Mouse (Mus musculus) embryonic facial prominence, embryonic 12.5 days (tissue): Measurements from ENCODE around the gene Gm10130. TPM values are rescaled to one million over a fixed set of nuclear protein-coding genes. Genes with fewer than 3 reads are reported as not detected.
"Not testable (repeated sequence)": the region's sequence is repeated elsewhere in the genome, so short reads cannot be mapped to it uniquely, and the experiment has no call there.

Experiments used
- ATAC-seq: fragments of 200-750 bp; cut with Nextera tagmentation; 2 replicates; pipeline ENCODE4 v1.8.0; 2017; ENCODE audit not compliant: insufficient number of reproducible peaks, insufficient read depth, low FRiP score, low TSS enrichment
- H3K27ac ChIP-seq: fragments of 300-500 bp; sonication (generic); 2 replicates; pipeline ENCODE4 v1.5.1; 2016; ENCODE audit warnings: mild to moderate bottlenecking
- H3K27me3 ChIP-seq: fragments of 300-500 bp; sonication (generic); 2 replicates; pipeline ENCODE4 v1.6.1; 2016; ENCODE audit warnings: mild to moderate bottlenecking, moderate library complexity
- H3K36me3 ChIP-seq: fragments of 300-500 bp; sonication (generic); 2 replicates; pipeline ENCODE4 v1.6.1; 2016; ENCODE audit warnings: mild to moderate bottlenecking
- H3K4me1 ChIP-seq: fragments of 300-500 bp; sonication (generic); 2 replicates; pipeline ENCODE4 v1.6.1; 2016
- H3K4me2 ChIP-seq: fragments of 300-500 bp; sonication (generic); replicated peaks from 2 replicates; pipeline ENCODE4 v1.6.1; 2016; ENCODE audit warnings: mild to moderate bottlenecking, moderate library complexity
- H3K4me3 ChIP-seq: fragments of 300-500 bp; sonication (generic); 2 replicates; pipeline ENCODE4 v1.5.1; 2016; ENCODE audit warnings: mild to moderate bottlenecking
- H3K9ac ChIP-seq: fragments of 300-500 bp; sonication (generic); 2 replicates; pipeline ENCODE4 v1.6.1; 2016; ENCODE audit warnings: mild to moderate bottlenecking, moderate library complexity
- H3K9me3 ChIP-seq: fragments of 300-500 bp; sonication (generic); 2 replicates; pipeline ENCODE4 v1.6.1; 2016; ENCODE audit warnings: mild to moderate bottlenecking, moderate library complexity
- WGBS: fragments of 180-500 bp; shearing (Covaris S2); methylation state at CpG from one replicate; pipeline ENCODE4 v1.1.7; 2016; 5-methylcytosine and 5-hydroxymethylcytosine counted together
- polyA plus RNA-seq: library from polyadenylated mRNA; unstranded; fragments of >200 nt; fragmentation: Nextera tagmentation; extraction: Ambion mirVana; gene quantifications from 2 replicates; pipeline ENCODE4 v1.2.1, GENCODE M21; 2016

Gene Gm10130
- 3.6 and 5.4 TPM in 2 replicates for polyA plus RNA-seq

DNA sequence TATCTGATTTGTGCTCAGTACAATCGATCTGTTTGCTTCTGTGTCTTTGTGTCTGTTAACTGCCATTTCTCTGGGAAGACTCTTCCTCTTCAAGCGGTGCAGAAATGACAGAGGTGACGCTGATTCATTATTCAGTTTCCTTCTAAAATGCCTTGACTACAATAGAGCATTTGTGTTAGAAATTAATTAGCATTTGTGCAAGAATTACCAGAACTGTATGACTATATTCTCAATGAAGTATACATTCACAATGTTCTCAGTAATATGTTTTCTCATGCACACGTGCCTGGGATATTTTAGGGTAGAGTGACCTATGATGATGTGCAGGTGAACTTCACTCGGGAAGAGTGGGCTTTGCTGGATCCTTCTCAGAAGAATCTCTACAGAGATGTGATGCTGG lies at the start of gene Gm10130:
Gm10130 (plus strand) TSS at position 301 of the 400 bp plus-strand sequence.
- Histone ChIP-seq H3K27ac (no peak within 1 kb of the TSS), H3K4me3 (no peak within 1 kb of the TSS), H3K27me3 (no peaks in the 10 kb centered on the region), H3K9me3 (peaks cover 33% of the 10 kb centered on the region), H3K9ac (no peak within 1 kb of the TSS), H3K4me2 (no peak within 1 kb of the TSS), H3K36me3 (peaks cover 30% of the 10 kb centered on the region), H3K4me1 (no peaks in the 10 kb centered on the region)
- no peak for ATAC-seq
- WGBS = 91% methylated on average over 5 of the region's 5 CpGs

DNA sequence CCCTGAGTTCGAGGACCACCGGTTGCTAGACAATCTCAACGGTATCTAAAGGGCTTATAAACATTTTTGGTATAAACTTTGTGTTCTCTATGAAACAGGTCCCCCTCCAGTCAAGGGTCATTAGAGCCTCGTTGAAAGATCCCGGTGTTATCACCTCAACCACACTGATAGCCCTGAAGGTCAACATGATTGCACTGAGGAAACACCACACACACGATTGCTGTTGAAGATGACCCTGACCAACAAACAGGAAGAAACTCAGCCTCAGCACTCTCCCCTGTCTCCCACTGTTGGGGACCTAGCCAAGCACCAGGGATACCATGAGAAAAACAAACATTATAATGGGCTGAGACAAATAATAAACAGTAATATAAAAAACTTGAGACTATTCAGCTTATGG lies 29.8 kb upstream of the Gm10130 start:
- H3K9ac ChIP-seq = no peak overlapping the region
- 87% methylated on average over 6 of the region's 6 CpGs for WGBS
- no peak overlapping the region for H3K27ac ChIP-seq
- no peaks in the 10 kb centered on the region for H3K27me3 ChIP-seq
- H3K4me2 ChIP-seq = no peak overlapping the region
- no peaks in the 10 kb centered on the region for H3K4me1 ChIP-seq
- no peak for ATAC-seq
- no peak overlapping the region for H3K4me3 ChIP-seq
- no peaks in the 10 kb centered on the region for H3K9me3 ChIP-seq
- H3K36me3 ChIP-seq = no peaks in the 10 kb centered on the region

DNA sequence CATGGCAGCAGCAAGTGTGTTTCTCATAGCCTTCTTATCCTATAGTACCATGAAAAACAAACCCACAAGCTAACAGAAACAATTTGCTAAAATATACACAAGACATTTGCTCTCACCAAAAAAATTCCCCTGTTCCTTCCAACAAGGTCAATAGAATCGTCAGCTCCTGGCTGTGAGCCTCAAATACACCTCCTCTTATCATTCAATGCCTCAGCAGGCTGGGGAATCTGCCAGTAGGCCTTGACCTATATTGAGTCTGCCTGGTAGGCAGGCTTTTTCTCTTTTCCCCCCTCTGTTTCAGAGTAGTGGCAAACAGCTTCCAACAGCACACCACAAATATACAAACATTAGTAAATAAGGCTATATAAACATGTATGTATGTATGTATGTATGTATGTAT lies 24.4 kb upstream of the Gm10130 start:
- Histone ChIP-seq H3K9ac (no peak overlapping the region), H3K4me1 (no peaks in the 10 kb centered on the region), H3K4me2 (no peak overlapping the region), H3K4me3 (no peak overlapping the region), H3K27ac (no peak overlapping the region), H3K9me3 (no peaks in the 10 kb centered on the region), H3K27me3 (no peaks in the 10 kb centered on the region), H3K36me3 (no peaks in the 10 kb centered on the region)
- no peak for ATAC-seq
- 43% methylated on average over 1 of the region's 1 CpGs for WGBS

DNA sequence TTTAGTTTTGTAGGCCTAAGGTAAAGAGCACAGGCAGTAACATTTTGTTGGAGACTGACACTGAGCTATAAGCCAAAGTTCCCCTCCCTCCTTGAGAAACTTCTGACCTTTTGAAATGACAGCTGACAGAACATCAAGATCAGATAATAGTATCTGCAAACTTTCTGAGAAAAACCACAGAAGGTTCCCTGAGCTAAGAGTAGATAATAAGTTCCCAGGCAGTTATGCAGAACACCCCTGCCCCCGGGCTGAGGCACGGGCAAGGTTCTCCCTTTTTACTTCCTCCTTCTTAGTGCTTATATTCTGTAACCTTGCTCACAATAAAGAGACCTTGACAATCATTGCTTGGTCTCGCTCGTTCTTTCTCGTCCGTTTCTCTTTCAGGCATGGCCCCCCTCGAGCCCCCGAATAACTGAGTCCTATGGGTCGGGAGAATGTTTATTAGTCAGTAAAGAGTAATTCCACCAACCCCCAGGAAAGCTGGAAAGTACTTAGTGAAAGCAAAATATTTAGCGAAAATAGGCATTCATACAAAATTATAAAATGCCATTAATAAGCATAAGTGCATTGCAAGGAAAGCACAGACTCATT lies 16.2 kb upstream of the Gm10130 start:
- 83% methylated on average over 10 of the region's 10 CpGs for WGBS
- Histone ChIP-seq H3K4me3 (no peak overlapping the region), H3K4me2 (no peak overlapping the region), H3K9me3 (no peaks in the 10 kb centered on the region), H3K36me3 (no peaks in the 10 kb centered on the region), H3K27ac (no peak overlapping the region), H3K4me1 (no peaks in the 10 kb centered on the region), H3K27me3 (no peaks in the 10 kb centered on the region), H3K9ac (no peak overlapping the region)
- ATAC-seq = no peak

DNA sequence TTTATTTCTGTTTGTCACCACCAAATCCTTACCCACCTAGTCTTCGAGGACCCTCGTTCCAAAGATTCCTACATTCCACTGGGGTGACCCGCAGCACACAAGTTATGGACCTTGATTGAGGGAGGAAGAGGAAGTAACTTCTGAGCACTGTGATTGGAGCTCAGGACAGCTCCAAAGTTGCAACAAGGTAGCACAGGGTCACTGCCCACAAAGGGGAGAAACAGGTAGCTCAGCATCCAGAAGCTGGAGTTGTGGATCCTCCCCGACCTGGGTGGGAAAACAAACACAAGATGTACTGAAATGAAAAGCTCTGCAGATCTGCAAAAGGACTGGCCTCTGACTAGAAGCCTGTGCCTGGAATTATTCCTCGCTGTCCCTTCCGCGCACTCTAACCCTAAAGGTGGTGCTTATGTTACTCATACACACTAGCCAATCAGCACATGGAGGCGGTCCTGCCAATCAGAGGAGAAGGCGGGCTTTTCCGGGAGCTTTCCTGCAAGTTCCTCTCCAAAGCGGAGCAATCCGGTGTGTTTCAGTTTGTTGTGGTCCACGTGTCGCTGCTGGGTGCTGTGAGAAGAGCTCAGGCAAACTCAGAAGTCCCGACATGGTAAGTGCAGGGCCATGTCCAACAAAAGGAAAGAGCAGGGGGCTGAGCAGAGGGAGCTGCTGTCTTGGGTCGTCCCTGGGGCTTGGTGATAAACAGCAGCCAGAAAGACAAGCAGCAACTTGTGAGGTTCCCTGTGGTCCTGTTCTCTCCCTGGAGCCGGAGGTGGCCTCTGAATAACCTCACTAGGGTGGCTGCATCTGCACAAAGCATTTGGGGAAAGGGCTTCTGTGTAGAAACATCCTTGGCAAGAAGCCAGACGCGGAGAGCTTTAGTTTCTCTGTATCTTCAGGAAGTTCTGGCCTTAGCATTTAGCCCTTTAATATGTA lies 12.3 kb upstream of the Gm10130 start:
- H3K27me3 ChIP-seq, H3K36me3 ChIP-seq, H3K4me1 ChIP-seq, H3K9me3 ChIP-seq: not testable (repeated sequence)
- peak overlapping the region; percentile 56 for H3K4me3 ChIP-seq
- peak overlapping the region; percentile 76; the same call in 1 of the 2 replicates for H3K27ac ChIP-seq
- peak; percentile 96 for ATAC-seq
- peak overlapping the region; percentile 63 for H3K9ac ChIP-seq
- 21% methylated on average over 19 of the region's 19 CpGs for WGBS
- H3K4me2 ChIP-seq = peak overlapping the region; percentile 49

DNA sequence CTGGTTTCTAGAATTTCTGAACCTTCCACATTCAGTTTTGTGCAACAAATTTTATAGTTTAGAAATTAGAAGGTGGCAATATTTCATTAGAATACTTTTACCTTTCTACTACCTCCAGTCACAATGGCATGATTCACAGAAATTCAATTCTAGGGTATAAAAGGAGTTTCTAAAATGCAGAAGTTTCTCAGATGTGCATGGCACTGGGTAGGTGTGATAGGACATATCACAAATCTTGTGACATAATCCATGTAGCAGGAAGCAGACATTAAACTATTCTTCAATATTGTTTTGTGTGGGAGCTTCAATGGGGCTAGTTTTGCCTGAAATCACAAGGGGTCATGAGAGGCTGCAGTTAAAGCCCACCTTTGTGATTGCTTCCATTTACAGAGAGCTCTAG lies 7.4 kb upstream of the Gm10130 start:
- Histone ChIP-seq H3K36me3 (peaks cover 22% of the 10 kb centered on the region), H3K4me1 (no peaks in the 10 kb centered on the region), H3K4me3 (no peak overlapping the region), H3K4me2 (no peak overlapping the region), H3K9ac (no peak overlapping the region), H3K27me3 (no peaks in the 10 kb centered on the region), H3K9me3 (peaks cover 29% of the 10 kb centered on the region), H3K27ac (no peak overlapping the region)
- no peak for ATAC-seq

DNA sequence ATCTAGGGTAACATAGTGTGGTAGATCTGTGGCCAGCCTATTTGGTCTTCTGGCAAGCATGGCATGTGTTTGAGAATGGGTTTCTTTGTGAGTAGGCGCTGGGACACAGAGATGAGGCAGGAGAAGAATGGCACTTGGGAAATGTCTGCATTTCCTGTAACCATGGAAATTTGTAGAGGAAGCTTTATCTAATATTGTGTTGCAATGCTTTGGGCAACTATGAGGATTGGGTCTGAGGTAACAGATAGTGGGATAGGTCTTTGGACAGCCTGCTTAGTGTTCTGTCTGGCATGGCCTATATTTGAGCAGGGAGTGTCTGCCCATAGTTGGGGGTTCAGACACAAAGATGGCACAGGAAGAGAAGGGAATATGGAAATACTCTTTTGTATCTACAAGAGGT lies 4.5 kb upstream of the Gm10130 start:
- H3K27ac ChIP-seq = no peak overlapping the region
- no peaks in the 10 kb centered on the region for H3K27me3 ChIP-seq
- H3K4me2 ChIP-seq = no peak overlapping the region
- no peak overlapping the region for H3K4me3 ChIP-seq
- 93% methylated on average over 1 of the region's 1 CpGs for WGBS
- no peaks in the 10 kb centered on the region for H3K4me1 ChIP-seq
- peaks cover 22% of the 10 kb centered on the region for H3K36me3 ChIP-seq
- H3K9ac ChIP-seq = no peak overlapping the region
- ATAC-seq = no peak
- peaks cover 36% of the 10 kb centered on the region for H3K9me3 ChIP-seq

DNA sequence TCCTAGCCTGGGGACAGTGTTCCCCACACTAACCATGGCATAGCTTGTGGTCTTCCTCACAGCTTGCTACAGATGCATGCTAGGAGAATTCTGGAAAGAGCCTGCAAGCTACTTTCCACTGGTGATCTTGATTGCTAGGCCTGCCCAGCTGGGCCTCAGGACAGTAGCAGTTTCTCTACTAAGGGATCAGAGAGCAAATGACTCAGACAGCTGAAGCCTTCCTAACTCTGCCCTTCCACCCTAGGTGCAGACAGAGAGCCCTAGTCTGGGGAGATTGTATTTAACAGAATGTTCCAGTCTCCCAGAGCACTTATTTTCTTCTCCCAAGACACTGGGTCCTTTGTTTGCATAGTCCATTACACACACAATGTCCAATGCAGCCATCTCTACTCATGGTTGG lies 33.6 kb downstream of the Gm10130 start:
- not testable (repeated sequence) for H3K4me3 ChIP-seq, H3K4me2 ChIP-seq, H3K9ac ChIP-seq, ATAC-seq, H3K36me3 ChIP-seq, H3K27ac ChIP-seq, H3K9me3 ChIP-seq, H3K27me3 ChIP-seq, H3K4me1 ChIP-seq

DNA sequence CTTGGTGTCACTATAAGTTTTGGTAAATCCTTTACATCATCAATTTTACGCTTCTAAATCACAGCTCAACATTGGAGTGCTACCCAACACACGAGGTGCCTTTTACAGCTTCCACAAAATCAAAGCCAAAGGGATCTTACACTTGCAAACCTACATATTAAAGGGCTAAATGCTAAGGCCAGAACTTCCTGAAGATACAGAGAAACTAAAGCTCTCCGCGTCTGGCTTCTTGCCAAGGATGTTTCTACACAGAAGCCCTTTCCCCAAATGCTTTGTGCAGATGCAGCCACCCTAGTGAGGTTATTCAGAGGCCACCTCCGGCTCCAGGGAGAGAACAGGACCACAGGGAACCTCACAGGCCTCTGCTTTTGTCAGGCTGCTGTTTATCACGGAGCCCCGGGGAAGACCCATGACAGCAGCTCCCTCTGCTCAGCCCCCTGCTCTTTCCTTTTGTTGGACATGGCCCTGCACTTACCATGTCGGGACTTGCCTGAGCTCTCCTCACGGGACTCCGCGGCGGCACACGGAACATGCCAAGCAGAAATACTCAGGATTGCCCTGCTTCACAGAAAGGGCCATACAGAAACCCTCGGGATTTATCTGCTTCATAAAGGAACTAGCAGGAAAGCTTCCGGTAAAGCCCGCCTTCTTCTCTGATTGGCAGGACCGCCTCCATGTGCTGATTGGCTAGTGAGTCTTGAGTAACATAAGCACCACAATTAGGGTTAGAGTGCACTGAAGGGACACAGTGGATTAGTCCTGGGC lies 38.8 kb downstream of the Gm10130 start, which contains the start of gene 3300002I08Rik:
3300002I08Rik (minus strand) TSS at position 653 of the 765 bp plus-strand sequence.
- 6% methylated on average over 17 of the region's 17 CpGs for WGBS
- Histone ChIP-seq H3K9ac (peak within 1 kb of the TSS; percentile 62), H3K4me2 (peak within 1 kb of the TSS; percentile 42), H3K4me3 (peak within 1 kb of the TSS; percentile 67), H3K27ac (peak within 1 kb of the TSS; percentile 70)
- not testable (repeated sequence) for H3K27me3 ChIP-seq, H3K4me1 ChIP-seq, H3K36me3 ChIP-seq, H3K9me3 ChIP-seq
- peak; percentile 96 for ATAC-seq

DNA sequence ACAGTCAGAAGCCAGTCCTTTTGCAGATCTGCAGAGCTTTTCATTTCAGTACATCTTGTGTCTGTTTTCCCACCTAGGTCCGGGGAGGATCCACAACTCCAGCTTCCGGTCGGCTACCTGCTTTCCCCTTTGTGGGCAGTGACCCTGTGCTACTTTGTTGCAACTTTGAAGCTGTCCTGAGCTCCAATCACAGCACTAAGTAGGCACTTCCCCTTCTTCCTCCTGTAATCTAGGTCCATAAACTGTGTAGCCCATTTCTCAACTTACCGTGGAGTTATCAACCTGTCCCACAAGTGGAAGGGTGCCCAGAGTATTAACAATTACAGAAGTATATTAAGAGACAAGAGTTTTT lies 39.4 kb downstream of the Gm10130 start:
- no peaks in the 10 kb centered on the region for H3K36me3 ChIP-seq
- H3K9ac ChIP-seq = no peak overlapping the region
- no peaks in the 10 kb centered on the region for H3K9me3 ChIP-seq
- peak overlapping the region; percentile 67 for H3K4me3 ChIP-seq
- ATAC-seq = peak; percentile 67; the same call in 1 of the 2 replicates
- H3K27me3 ChIP-seq = no peaks in the 10 kb centered on the region
- H3K4me1 ChIP-seq = no peaks in the 10 kb centered on the region
- H3K27ac ChIP-seq = no peak overlapping the region
- peak overlapping the region; percentile 42 for H3K4me2 ChIP-seq
- 20% methylated on average over 4 of the region's 4 CpGs for WGBS

DNA sequence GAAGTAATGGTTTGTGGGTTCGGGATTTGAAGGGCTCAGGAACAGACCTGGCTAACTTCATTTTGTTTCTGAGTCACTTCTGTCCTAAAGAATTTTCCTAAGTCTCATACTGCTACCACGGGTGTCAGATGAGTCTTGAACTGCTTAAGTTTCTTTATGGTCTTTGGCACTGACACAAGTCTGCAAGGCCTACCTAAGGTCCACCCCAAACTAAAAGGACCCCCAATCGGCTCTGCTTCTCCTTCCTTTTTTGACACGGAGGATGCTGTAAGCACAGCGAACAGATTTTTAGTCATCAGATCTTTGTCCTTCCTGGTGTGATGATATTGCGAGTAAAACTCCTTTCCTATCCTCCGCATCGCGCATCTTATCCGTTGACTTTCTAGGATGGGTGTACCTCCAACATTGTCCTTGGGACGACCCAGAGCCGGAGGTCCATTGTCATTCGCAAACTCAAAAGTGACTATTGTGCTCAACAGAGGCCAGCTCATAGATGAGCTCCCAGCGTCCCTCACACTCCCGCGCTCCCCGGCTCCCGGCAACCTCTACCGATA lies 62.1 kb downstream of the Gm10130 start:
- H3K4me2 ChIP-seq, H3K4me3 ChIP-seq, H3K36me3 ChIP-seq, H3K27me3 ChIP-seq, H3K9ac ChIP-seq, H3K9me3 ChIP-seq, ATAC-seq, H3K4me1 ChIP-seq, H3K27ac ChIP-seq: not testable (repeated sequence)
- WGBS = 92% methylated on average over 19 of the region's 19 CpGs
